Mouse (Mus musculus): ENCODE measurements at regions not wholly inside any gene's neighbourhood (a gene's known extent, or its start where the extent isn't known, plus 50 kb on each side); places are given as distances from the start of the nearest gene placed in this dataset.

GRCm38 (mm10) chr9:46783597-46784354 lies 214.8 kb upstream of the Gm4791 start:
- DNase-seq, result no peak
- Histone ChIP-seq H3K4me3 (ENCODE audit: control insufficient read depth, insufficient read depth, low read length) (no peak overlapping the region), H3K27me3 (ENCODE audit: control insufficient read depth, insufficient read depth, low read length) (no peaks in the 10 kb centered on the region), H3K27ac (ENCODE audit: control insufficient read depth, insufficient read depth, low read length) (no peak overlapping the region), H3K4me1 (replicated peaks; ENCODE audit: control insufficient read depth, insufficient read depth, low read length) (no peaks in the 10 kb centered on the region), H3K36me3 (ENCODE audit: control insufficient read depth, insufficient read depth, low read length) (no peaks in the 10 kb centered on the region)
- 90% methylated on average over 12 of the region's 12 CpGs for WGBS
- TF ChIP-seq POLR2A (IDR thresholded peaks at IDR 0.05; ENCODE audit: control insufficient read depth, extremely low read depth, insufficient read depth, low read length, poor library complexity), result no peak
- TF ChIP-seq CTCF (IDR thresholded peaks at IDR 0.05; ENCODE audit: borderline replicate concordance, control insufficient read depth, extremely low read depth, insufficient read depth, low read length, poor library complexity), result no peak

- DNase-seq, result no peak
- no peaks in the 10 kb centered on the region for H3K27me3 ChIP-seq (ENCODE audit: control insufficient read depth, insufficient read depth, low read length)
- H3K36me3 ChIP-seq (ENCODE audit: control insufficient read depth, insufficient read depth, low read length), result no peaks in the 10 kb centered on the region
- WGBS, result 95% methylated on average over 8 of the region's 8 CpGs
- H3K4me1 ChIP-seq (replicated peaks; ENCODE audit: control insufficient read depth, insufficient read depth, low read length), result no peaks in the 10 kb centered on the region
- H3K27ac ChIP-seq (ENCODE audit: control insufficient read depth, insufficient read depth, low read length), result no peak overlapping the region
- no peak overlapping the region for H3K4me3 ChIP-seq (ENCODE audit: control insufficient read depth, insufficient read depth, low read length)
- no peak for TF ChIP-seq POLR2A (IDR thresholded peaks at IDR 0.05; ENCODE audit: control insufficient read depth, extremely low read depth, insufficient read depth, low read length, poor library complexity)
- TF ChIP-seq CTCF (IDR thresholded peaks at IDR 0.05; ENCODE audit: borderline replicate concordance, control insufficient read depth, extremely low read depth, insufficient read depth, low read length, poor library complexity), result no peak
Observed at GRCm38 (mm10) chr9:46781681-46782080, 216.9 kb upstream of the Gm4791 start.

- H3K4me1 ChIP-seq (replicated peaks; ENCODE audit: control insufficient read depth, insufficient read depth, low read length), result no peaks in the 10 kb centered on the region
- TF ChIP-seq POLR2A (IDR thresholded peaks at IDR 0.05; ENCODE audit: control insufficient read depth, extremely low read depth, insufficient read depth, low read length, poor library complexity) (no peak), CTCF (IDR thresholded peaks at IDR 0.05; ENCODE audit: borderline replicate concordance, control insufficient read depth, extremely low read depth, insufficient read depth, low read length, poor library complexity) (no peak)
- no peak overlapping the region for H3K4me3 ChIP-seq (ENCODE audit: control insufficient read depth, insufficient read depth, low read length)
- DNase-seq, result no peak
- H3K27me3 ChIP-seq (ENCODE audit: control insufficient read depth, insufficient read depth, low read length), result no peaks in the 10 kb centered on the region
- no peak overlapping the region for H3K27ac ChIP-seq (ENCODE audit: control insufficient read depth, insufficient read depth, low read length)
- no peaks in the 10 kb centered on the region for H3K36me3 ChIP-seq (ENCODE audit: control insufficient read depth, insufficient read depth, low read length)
- WGBS, result 94% methylated on average over 6 of the region's 6 CpGs
Observed at GRCm38 (mm10) chr9:46778769-46779168, 219.8 kb upstream of the Gm4791 start.

- Histone ChIP-seq H3K27me3 (ENCODE audit: control insufficient read depth, insufficient read depth, low read length) (no peaks in the 10 kb centered on the region), H3K4me3 (ENCODE audit: control insufficient read depth, insufficient read depth, low read length) (no peak overlapping the region), H3K4me1 (replicated peaks; ENCODE audit: control insufficient read depth, insufficient read depth, low read length) (no peaks in the 10 kb centered on the region), H3K36me3 (ENCODE audit: control insufficient read depth, insufficient read depth, low read length) (no peaks in the 10 kb centered on the region), H3K27ac (ENCODE audit: control insufficient read depth, insufficient read depth, low read length) (no peak overlapping the region)
- WGBS, result 70% methylated on average over 2 of the region's 2 CpGs
- TF ChIP-seq CTCF (IDR thresholded peaks at IDR 0.05; ENCODE audit: borderline replicate concordance, control insufficient read depth, extremely low read depth, insufficient read depth, low read length, poor library complexity), result no peak
- TF ChIP-seq POLR2A (IDR thresholded peaks at IDR 0.05; ENCODE audit: control insufficient read depth, extremely low read depth, insufficient read depth, low read length, poor library complexity), result no peak
- no peak for DNase-seq
Observed at GRCm38 (mm10) chr9:46774821-46775220, 223.7 kb upstream of the Gm4791 start.

- Histone ChIP-seq H3K4me1 (replicated peaks; ENCODE audit: control insufficient read depth, insufficient read depth, low read length) (no peaks in the 10 kb centered on the region), H3K27me3 (ENCODE audit: control insufficient read depth, insufficient read depth, low read length) (no peaks in the 10 kb centered on the region), H3K36me3 (ENCODE audit: control insufficient read depth, insufficient read depth, low read length) (no peaks in the 10 kb centered on the region), H3K4me3 (ENCODE audit: control insufficient read depth, insufficient read depth, low read length) (no peak overlapping the region), H3K27ac (ENCODE audit: control insufficient read depth, insufficient read depth, low read length) (no peak overlapping the region)
- DNase-seq, result no peak
- TF ChIP-seq CTCF (IDR thresholded peaks at IDR 0.05; ENCODE audit: borderline replicate concordance, control insufficient read depth, extremely low read depth, insufficient read depth, low read length, poor library complexity), result no peak
- no peak for TF ChIP-seq POLR2A (IDR thresholded peaks at IDR 0.05; ENCODE audit: control insufficient read depth, extremely low read depth, insufficient read depth, low read length, poor library complexity)
- 84% methylated on average over 4 of the region's 4 CpGs for WGBS
Observed at GRCm38 (mm10) chr9:46760247-46760646, 238.3 kb upstream of the Gm4791 start.

- TF ChIP-seq CTCF (IDR thresholded peaks at IDR 0.05; ENCODE audit: borderline replicate concordance, control insufficient read depth, extremely low read depth, insufficient read depth, low read length, poor library complexity) (no peak), POLR2A (IDR thresholded peaks at IDR 0.05; ENCODE audit: control insufficient read depth, extremely low read depth, insufficient read depth, low read length, poor library complexity) (no peak)
- H3K4me3 ChIP-seq (ENCODE audit: control insufficient read depth, insufficient read depth, low read length), result no peak overlapping the region
- 85% methylated on average over 6 of the region's 6 CpGs for WGBS
Observed at GRCm38 (mm10) chr9:46757005-46757672, 241.4 kb upstream of the Gm4791 start.

More at GRCm38 (mm10) chr9:46757005-46757672, 241.4 kb upstream of the Gm4791 start:
- Histone ChIP-seq H3K27ac (ENCODE audit: control insufficient read depth, insufficient read depth, low read length) (no peak overlapping the region), H3K36me3 (ENCODE audit: control insufficient read depth, insufficient read depth, low read length) (no peaks in the 10 kb centered on the region), H3K4me1 (replicated peaks; ENCODE audit: control insufficient read depth, insufficient read depth, low read length) (no peaks in the 10 kb centered on the region), H3K27me3 (ENCODE audit: control insufficient read depth, insufficient read depth, low read length) (no peaks in the 10 kb centered on the region)
- DNase-seq, result no peak

Measured in thymus, adult 2 months (tissue).